Mouse (Mus musculus) megakaryocyte, embryonic 14.5 days (primary cell): ENCODE measurements around the gene Gm3248.
"Not testable (repeated sequence)": the region's sequence is repeated elsewhere in the genome, so short reads cannot be mapped to it uniquely, and the experiment has no call there.

ENCODE experiments used
- FLI1 ChIP-seq: IDR thresholded peaks from 2 replicates; pipeline ENCODE4 v1.6.1; 2012; ENCODE audit warnings: low read length, inconsistent platforms, mixed read lengths
- GATA1 ChIP-seq: IDR thresholded peaks from 3 replicates; pipeline ENCODE4 v1.6.1; 2012; ENCODE audit warnings: mixed read lengths, low read length, inconsistent platforms, borderline replicate concordance

DNA sequence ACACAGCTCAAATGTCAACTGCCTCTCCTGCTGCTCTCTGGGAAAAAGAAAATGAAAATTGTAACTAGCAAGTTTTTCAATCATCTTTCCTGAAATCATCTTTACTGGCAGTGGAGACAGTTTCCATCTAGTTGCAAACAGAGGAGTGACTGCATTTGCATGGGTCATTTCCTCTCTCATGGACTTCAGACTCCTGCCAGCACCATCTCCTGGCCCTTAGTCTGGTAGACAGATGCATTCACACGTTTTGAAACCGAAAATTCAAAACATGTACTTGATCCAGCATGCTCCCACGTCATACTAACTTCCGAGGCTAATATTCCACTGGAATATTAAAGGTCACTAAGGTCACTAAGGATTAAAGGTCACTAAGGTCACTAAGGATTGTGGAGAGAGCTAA is 896 bp upstream of the Gm3248 start:
- not testable (repeated sequence) for TF ChIP-seq GATA1, FLI1
